29 mouse cellular contexts compared by ENCODE assay signal in genomic region chr9:114789989-114790388, GRCm38 (mm10). TPM values are rescaled to one million over a fixed set of nuclear protein-coding genes. Genes with fewer than 3 reads are reported as not detected.
"Had no signal": no experiment of that assay in that cellular context is flagged by ENCODE, and none has a peak within 500 bp of the region (broad histone marks: within the 10 kb centered on the region; RNA-seq: fewer than 3 reads in every experiment).

No protein-coding gene starts in this region.

- H3K4me2 ChIP-seq: heart, embryonic 11.5 days; heart, embryonic 13.5 days; heart, embryonic 15.5 days; hindbrain, embryonic 12.5 days; hindbrain, embryonic 14.5 days; intestine, embryonic 15.5 days; kidney, embryonic 15.5 days; limb, embryonic 13.5 days; limb, embryonic 15.5 days; liver, embryonic 12.5 days had no signal

- H3K36me3 ChIP-seq: heart, embryonic 13.5 days; heart, embryonic 15.5 days; hindbrain, embryonic 12.5 days; intestine, embryonic 15.5 days; kidney, embryonic 15.5 days; limb, embryonic 13.5 days; limb, embryonic 15.5 days; liver, embryonic 12.5 days had no signal

- H3K9ac ChIP-seq: heart, embryonic 13.5 days; heart, embryonic 15.5 days; hindbrain, embryonic 12.5 days; hindbrain, embryonic 14.5 days; intestine, embryonic 15.5 days; kidney, embryonic 15.5 days; limb, embryonic 13.5 days; limb, embryonic 15.5 days; liver, embryonic 12.5 days; liver, embryonic 14.5 days had no signal

- H3K27ac ChIP-seq: gastrocnemius, adult 2 months; heart, embryonic 13.5 days; heart, embryonic 15.5 days; hindbrain, embryonic 12.5 days; hindbrain, embryonic 14.5 days; intestine, embryonic 15.5 days; kidney, embryonic 15.5 days; limb, embryonic 13.5 days; limb, embryonic 15.5 days; liver, embryonic 12.5 days; liver, embryonic 14.5 days had no signal

- H3K4me3 ChIP-seq: gastrocnemius, adult 2 months; heart, embryonic 13.5 days; heart, embryonic 15.5 days; hindbrain, embryonic 10.5 days; hindbrain, embryonic 12.5 days; intestine, embryonic 15.5 days; kidney, embryonic 15.5 days; layer of hippocampus, adult 2 months; limb, embryonic 13.5 days; limb, embryonic 15.5 days; liver, embryonic 12.5 days had no signal

- ATAC-seq: hindbrain, embryonic 16.5 days; inflammation-experienced regulatory T-cells, adult 6 months; intestine, embryonic 15.5 days; intestine, postnatal 0 days; liver, embryonic 12.5 days had no signal

- H3K27me3 ChIP-seq: heart, embryonic 13.5 days; heart, embryonic 15.5 days; hindbrain, embryonic 12.5 days; intestine, embryonic 15.5 days; kidney, embryonic 15.5 days; limb, embryonic 13.5 days; limb, embryonic 15.5 days had no signal

- H3K9me3 ChIP-seq: heart, embryonic 13.5 days; heart, embryonic 15.5 days; hindbrain, embryonic 12.5 days; intestine, embryonic 15.5 days; kidney, embryonic 15.5 days; limb, embryonic 13.5 days; limb, embryonic 15.5 days; liver, embryonic 12.5 days had no signal

- DNase-seq: gastrocnemius, adult 2 months; gastrocnemius, postnatal 10 days; gastrocnemius, postnatal 25 days; heart, adult 18-20 months; heart, postnatal 14 days; heart, postnatal 4 days; kidney, adult 18-20 months; kidney, adult 8-10 months; kidney, postnatal 10 days; kidney, postnatal 25 days; kidney, postnatal 4 days; layer of hippocampus, postnatal 36 days; left cerebral cortex, postnatal 4 days had no signal

RNA-seq across cellular contexts. Expression of gene Cmtm8, which starts 54.0 kb away (rescaled TPM):
- polyA plus RNA-seq: inflammation-experienced regulatory T-cells, adult 6 months had no signal
